Mouse (Mus musculus): ENCODE measurements around the gene D1Ertd622e.

Gene D1Ertd622e

GRCm38 (mm10) chr1:97580270-97580669 is 81.6 kb downstream of the D1Ertd622e start:
- peak; percentile 94 for DNase-seq (ENCODE audit: low read depth)

- DNase-seq (ENCODE audit: low read depth) = no peak
These were observed 83.9 kb downstream of the D1Ertd622e start for GRCm38 (mm10) chr1:97578025-97578417.

GRCm38 (mm10) chr1:97577062-97578024 is 84.5 kb downstream of the D1Ertd622e start:
- no peak for DNase-seq (ENCODE audit: low read depth)

- DNase-seq (ENCODE audit: low read depth) = peak; percentile 32
These were observed 85.3 kb downstream of the D1Ertd622e start for GRCm38 (mm10) chr1:97576576-97576975.

- DNase-seq (ENCODE audit: low read depth) = no peak
These were observed 91.1 kb downstream of the D1Ertd622e start for GRCm38 (mm10) chr1:97570814-97571213.

GRCm38 (mm10) chr1:97567956-97568355 is 93.9 kb downstream of the D1Ertd622e start:
- no peak for DNase-seq (ENCODE audit: low read depth)

- DNase-seq (ENCODE audit: low read depth) = no peak
These were observed 97.2 kb downstream of the D1Ertd622e start for GRCm38 (mm10) chr1:97564641-97565040.

- no peak for DNase-seq (ENCODE audit: low read depth)
These were observed 99.0 kb downstream of the D1Ertd622e start for GRCm38 (mm10) chr1:97562867-97563266.

Data from naive thymus-derived CD4-positive, alpha-beta T cell, adult 2 months (primary cell).